Mouse (Mus musculus) lung, postnatal 25 days (tissue): ENCODE results near the gene Tmpo.
A peak's percentile ranks its signal among the peaks of the same experiment; 100 is the strongest.
"Not testable (repeated sequence)": the region's sequence is repeated elsewhere in the genome, so short reads cannot be mapped to it uniquely, and the experiment has no call there.

Experiments used
- DNase-seq: peaks from one replicate; pipeline ENCODE4 v3.0.0; 2022; ENCODE audit warnings: low spot score

Gene Tmpo

DNA sequence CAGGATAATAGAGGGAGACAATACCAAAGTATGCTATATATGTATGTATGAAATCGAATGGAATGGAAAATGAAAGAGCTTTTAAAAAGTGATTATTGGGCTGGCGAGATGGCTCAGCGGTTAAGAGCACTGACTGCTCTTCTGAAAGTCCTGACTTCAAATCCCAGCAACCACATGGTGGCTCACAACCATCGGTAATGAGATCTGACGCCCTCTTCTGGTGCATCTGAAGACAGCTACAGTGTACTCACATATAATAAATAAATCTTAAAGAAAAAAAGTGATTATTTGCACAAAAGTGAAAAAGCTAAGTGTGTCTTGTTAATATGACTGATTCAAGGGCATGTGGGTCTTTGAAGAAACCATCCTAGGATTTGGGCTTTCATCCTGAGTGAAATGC, 3.8 kb upstream of the Tmpo start:
- DNase-seq = not testable (repeated sequence)

- DNase-seq = peak; percentile 38
These were observed 2.2 kb upstream of the Tmpo start for GRCm38 (mm10) chr10:91183316-91183715.

DNA sequence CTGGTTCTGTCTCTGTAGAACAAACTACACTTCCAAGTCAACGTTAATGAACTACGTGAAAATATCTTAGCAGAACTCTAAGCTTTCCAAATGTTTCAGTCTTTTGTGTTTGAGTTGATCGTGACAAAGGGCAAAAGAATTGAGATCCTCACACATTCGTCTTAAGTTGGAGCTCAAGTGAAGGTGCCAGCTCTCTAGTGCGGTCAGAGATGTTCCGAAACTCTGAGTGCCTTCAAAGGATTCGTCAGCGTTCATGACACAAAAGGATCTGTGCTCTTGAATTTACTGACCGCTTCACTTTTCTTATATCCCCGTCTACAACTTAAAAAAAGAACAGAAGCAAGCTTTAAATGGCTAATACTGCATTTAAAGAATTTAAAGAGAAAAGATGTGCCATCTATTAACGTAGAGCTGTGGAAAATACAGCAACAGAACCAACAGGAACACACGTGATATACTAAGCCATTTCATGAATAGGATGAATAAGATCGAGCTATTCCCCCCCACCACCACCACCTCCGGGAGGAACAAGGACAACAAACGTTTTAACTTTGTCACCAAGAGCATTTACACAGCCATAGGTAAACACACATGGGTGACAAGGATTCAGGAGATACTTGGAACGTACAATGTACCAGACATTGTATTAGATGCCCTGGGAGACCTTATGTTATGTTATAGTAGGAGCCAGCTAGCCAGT, 1.3 kb upstream of the Tmpo start:
- peak; percentile 46 for DNase-seq

DNA sequence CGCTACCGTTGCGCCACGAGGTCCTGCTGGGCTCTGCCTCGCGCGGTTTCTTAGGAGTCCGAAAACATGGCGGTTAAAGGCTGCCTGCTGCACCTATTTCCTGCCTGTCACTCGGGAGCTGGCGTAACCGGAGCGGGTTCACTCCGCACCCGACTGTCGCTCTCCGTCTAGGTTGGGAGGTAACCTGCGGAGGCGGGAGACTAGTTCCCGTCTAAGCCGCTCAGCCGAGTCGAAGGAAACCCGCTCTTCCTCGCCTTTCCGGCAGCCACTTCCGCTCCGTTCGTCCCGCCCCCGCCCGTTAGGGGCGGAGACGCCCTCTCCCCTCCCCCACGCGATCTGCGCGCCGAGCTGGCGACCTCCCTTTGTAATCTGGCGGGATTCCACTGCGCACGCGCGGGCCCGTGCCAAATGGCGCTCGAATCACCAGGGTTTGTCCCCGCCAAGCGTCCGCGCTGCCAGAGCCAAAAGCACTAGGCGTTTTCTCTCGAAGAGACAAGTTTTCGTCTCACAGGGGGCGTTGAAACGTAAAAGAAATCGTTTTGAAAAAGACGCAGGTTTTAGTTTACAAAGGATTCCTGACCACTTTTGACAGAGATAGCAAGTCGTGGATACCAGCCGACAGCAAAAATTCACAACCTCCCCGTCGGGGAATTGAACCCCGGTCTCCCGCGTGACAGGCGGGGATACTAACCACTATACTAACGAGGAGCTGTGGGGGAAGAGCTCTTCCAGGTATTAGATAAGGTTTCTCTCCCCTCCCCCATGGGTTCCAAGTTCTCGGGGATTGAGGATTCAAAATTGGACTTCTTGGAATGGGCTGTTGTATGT, 560 bp upstream of the Tmpo start:
- peak; percentile 98 for DNase-seq

- DNase-seq = no peak
These were observed 814 bp downstream of the Tmpo start for GRCm38 (mm10) chr10:91180301-91180700.

GRCm38 (mm10) chr10:91179834-91180233, 1.3 kb downstream of the Tmpo start:
- DNase-seq = no peak

GRCm38 (mm10) chr10:91177201-91177600, 3.9 kb downstream of the Tmpo start:
- DNase-seq = no peak

DNA sequence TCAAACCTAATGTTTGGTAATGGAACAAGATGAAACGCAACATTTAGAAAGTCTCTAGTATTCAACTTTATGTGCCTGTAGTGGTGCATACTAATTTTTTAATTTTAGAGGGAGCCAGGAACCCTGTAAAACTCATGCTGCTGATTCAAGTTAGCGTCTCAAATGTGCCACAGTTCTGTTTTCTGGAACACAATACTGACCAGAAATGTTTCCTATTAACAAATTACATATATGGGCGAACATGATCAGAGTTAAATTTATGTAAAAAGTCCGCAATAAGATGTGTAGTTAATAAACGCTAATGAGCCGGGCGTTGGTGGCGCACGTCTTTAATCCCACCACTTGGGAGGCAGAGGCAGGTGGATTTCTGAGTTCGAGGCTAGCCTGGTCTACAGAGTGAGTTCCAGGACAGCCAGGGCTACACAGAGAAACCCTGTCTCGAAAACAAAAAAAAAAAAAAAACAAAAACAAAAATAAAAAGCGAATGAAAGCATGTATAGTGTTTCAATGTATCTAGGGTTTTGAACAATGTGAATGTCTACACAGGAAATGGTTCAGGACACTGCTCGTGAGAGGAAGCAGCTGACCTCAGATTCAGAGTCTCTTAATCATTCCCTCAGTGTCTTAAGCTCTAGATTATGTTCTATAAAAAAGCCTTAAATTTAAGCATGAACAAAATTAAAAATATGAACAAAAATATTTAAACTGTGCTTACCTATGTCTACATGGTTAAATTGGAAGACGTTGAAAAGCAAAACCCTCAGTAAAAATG, 8.6 kb downstream of the Tmpo start:
- DNase-seq = no peak

DNA sequence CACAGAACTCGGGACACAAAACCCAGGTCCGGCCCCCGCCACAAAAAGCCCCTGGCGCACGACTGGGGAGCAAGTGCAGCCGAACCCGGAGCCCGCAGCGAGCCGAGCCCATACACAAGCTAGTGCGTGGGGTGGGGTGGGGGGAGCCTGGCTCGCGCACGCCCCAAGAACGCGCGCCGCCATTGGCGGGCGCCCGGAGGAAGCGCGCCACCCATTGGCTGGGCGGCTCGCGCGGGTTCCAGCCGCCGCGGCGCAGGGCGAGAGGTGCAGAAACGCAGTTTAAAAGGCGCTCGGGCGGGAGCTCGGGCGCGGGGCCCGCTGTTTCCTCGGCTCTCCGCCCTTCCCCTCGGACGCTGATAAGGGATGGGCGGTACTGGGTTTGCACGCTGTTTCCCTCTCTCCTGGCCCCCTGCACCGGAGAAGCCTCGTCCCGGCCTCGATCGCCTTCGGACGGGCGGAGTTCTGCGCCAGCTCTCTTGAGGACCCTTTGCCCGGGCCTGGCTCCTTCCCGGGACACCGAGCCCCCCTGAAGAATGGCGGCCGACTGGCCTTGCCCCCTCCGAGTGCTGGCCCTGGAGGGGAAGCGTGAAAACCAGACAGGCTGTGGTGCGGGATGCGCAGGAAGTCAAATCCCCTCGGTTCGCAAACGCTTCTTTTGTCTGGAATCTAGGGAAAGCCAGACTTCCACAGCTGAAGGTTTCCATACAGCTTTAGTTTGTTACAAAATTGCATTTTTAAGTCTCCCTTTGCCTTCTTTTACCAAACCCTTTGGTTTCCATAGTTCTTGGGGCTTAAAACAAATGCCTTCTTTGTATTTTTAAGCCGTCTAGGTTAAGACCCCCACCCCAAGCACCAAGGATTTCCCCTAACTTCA, 9.4 kb downstream of the Tmpo start:
- DNase-seq = peak; percentile 91

GRCm38 (mm10) chr10:91171041-91171440, 10.1 kb downstream of the Tmpo start:
- DNase-seq = no peak

DNA sequence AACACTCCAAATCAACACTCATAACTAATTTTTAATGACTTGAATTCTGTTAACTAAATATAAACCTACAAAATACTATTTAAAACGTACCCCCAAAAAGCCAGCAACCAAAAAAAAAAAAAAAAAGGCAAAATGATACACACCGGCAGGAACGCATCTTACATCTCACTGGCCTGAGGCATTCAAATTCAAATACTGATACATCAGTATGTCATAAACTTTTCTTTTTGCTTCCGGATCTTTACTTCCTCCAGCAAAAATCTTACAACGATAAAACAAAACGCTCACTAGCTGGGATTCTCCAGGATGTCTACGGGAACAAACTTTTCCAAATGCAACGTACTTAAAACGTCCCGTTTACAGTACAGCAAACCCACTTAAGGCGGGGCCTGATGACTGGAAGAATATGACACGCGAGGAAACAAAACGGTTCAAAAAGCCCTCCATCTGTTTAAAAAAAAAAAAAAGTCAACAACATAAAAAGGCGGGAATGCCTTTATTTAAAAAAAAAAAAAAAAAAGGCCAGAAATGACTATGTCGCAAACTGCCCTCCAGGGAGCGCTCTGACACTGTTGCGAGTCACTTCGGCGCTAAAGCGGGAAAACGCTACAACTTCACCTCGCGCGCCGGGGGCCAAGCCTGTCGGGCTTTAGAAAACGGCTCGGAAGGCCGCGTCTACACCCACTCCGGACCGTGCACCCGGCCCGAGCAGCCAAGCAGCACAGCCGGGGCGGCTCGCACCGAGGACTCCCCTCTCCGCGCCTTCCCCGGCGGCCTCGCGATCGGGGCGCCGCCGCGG, 10.8 kb downstream of the Tmpo start:
- peak; percentile 90 for DNase-seq

DNA sequence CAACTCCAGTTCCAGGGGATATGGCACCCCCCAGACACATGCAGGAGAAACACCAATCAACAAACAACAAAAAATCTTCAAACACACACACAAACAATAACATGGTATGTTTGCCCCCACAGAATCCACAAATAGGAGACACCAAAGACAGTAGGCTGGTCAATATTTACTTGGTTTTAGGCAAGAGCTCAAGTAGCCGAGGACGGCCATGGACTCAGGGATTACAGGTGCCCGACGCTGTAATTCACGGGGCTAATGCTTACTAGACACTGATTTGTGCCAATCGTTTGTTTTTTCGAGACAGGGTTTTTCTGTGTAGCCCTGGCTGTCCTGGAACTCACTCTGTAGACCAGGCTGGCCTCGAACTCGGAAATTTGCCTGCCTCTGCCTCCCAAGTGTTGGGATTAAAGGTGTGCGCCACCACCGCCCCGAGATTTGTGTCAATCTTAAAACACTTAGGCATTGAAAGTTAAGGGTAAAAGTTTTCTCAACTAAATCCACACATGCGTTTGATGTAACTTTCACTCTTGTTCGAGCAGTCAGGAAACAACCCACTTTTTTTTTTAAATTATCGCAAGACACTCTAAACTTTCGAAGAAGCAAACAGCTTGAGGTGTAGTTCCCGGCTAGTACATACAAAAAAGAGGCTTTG, 11.6 kb downstream of the Tmpo start:
- DNase-seq = no peak

- DNase-seq = no peak
These were observed 13.8 kb downstream of the Tmpo start for GRCm38 (mm10) chr10:91167352-91167751.

DNA sequence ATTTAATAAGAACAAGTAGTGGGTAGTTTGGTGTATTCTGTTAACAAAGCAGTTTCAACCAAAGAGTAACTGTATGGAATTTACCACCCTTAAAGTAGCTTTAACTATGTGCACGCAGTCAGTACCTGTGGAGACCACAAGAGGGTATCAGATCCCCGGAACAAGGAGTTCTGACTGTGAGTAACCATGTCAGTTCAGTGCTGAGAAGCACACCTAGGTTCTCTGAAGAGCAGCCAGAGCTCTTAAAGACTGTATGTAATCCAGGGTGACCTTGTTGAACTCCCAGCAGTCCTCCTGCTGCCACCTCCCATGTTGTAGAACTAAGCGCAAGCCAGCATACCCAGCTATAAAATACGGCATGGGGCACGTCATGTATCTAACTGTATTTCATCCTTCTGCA, 14.2 kb downstream of the Tmpo start:
- peak; percentile 80 for DNase-seq

- no peak for DNase-seq
These were observed 15.3 kb downstream of the Tmpo start for GRCm38 (mm10) chr10:91165850-91166249.

DNA sequence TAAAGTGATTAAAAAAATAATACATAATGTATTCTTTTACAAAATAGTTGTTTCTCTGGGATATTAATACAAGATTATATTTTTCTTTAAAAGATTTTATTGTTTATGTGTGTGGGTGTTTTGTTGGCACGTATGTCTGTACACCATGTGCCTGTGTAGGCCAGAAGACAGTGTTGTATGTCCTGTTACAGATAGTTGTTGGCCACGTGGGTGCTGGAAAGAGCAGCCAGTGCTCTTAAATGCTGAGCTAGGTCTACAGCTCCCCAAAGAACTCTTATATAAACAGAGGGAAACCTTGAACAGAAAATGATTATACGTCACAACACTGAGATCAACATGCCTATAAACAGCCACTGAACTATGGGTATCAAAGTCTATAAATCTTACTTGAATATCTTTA, 16.6 kb downstream of the Tmpo start:
- DNase-seq = no peak

DNA sequence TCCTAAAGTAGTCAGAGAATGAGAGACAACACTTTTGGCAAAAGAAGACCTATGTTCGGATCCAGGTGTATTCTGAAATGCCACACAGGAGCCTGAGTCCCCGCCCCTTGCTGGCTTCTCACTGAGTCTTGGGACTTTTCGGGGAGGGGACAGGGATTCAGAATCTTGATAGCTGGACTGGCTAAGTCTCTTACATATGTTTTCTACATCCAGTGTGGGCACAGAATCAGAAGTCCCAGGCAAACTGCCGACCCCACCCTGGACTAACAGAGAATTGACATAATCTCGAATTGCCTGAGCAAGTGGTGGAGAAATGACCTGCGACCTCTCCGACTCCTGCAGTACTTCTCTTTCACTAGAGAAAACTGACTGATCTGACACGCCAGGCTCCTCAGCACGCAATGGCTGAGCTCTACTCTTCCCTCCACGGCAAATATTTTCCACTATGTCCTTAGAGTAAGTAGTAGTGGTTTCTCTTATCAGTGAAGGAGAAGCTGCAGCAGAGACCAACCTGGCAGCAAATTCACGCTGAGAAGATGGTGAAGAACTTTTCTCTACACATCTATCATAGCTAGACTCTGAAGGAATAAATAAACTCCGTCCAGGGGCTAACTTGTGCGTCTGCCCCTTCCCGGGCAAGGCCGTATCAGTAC, 18.5 kb downstream of the Tmpo start:
- DNase-seq = no peak

DNA sequence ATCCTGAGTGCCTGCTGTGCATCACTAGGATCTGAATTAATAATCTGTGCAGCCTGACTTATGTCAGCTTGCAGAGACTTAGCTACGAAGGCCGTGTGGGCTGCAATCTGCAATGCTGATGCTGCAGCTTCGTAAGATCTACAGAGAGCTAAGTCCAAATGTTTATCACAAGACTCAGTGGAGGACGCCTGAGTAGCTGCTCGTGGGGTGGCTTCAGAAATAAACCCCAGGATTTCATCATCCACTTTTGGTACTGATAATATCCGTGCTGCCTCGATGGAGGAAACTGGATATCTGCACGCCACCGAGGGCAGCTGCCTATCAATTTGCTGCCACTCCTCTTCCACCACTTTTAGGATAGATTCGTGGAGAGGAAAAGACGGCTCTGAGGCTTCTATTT, 19.0 kb downstream of the Tmpo start:
- no peak for DNase-seq

DNA sequence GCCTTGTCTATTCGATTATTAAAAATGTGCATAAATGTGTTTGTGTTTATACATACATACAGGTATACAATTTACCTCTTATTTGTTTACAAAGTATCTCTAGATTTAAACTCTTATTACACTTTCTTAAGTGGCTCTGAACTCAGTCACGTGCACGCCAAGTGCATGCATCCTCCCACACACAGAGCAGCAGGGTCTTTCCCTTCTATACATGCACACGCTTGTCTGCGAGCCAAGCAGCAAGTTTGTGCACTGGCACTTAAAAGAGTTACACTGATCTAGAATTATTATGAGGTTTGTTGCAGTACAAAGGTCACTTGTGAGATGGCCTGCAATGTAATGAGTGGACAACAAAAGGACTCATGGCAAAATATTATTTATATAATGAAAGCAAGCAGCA, 20.1 kb downstream of the Tmpo start:
- no peak for DNase-seq

DNA sequence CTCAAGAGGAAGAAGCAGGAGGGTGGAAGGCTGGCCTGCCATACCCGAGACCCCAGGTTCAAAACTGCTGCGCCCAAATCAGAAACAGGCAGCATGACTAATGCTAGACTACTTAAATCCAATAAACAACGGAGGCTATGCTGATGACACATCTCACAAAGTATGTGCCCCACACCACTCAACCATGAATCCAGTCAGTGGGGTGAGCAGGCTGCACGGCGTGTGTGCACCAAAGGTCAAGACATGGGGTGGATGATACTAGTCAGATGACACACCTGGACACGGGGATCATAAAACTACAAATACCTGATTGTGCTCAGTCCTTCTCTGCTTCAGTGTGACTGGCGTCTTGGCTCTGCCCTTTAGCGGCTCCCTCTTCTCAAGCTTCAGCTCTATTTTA, 22.7 kb downstream of the Tmpo start:
- DNase-seq = no peak
